Mouse (Mus musculus) NIH3T3 (cell line): ENCODE measurements around the gene Hmgb1.

Experiments used
- DNase-seq: peaks from one replicate; pipeline ENCODE4 v3.0.0-alpha.2; 2012; ENCODE audit warnings: low read depth

Hmgb1 gene

GRCm38 (mm10) chr5:149020681-149021062 lies 163.6 kb downstream of the Hmgb1 start:
- DNase-seq = no peak

- no peak for DNase-seq
Observed at GRCm38 (mm10) chr5:149020059-149020680, 164.1 kb downstream of the Hmgb1 start.

- no peak for DNase-seq
Observed at GRCm38 (mm10) chr5:149017666-149018415, 166.4 kb downstream of the Hmgb1 start.

GRCm38 (mm10) chr5:149017181-149017580 lies 167.1 kb downstream of the Hmgb1 start:
- no peak for DNase-seq

- no peak for DNase-seq
Observed at GRCm38 (mm10) chr5:149016261-149016660, 168.0 kb downstream of the Hmgb1 start.

GRCm38 (mm10) chr5:149015335-149016201 lies 168.7 kb downstream of the Hmgb1 start:
- peak; percentile 65 for DNase-seq

GRCm38 (mm10) chr5:149014600-149015268 lies 169.6 kb downstream of the Hmgb1 start:
- DNase-seq = no peak

GRCm38 (mm10) chr5:149013817-149014508 lies 170.3 kb downstream of the Hmgb1 start:
- no peak for DNase-seq

GRCm38 (mm10) chr5:149009111-149009510 lies 175.2 kb downstream of the Hmgb1 start:
- peak; percentile 47 for DNase-seq

- DNase-seq = no peak
Observed at GRCm38 (mm10) chr5:149007295-149007646, 177.0 kb downstream of the Hmgb1 start.

GRCm38 (mm10) chr5:149006362-149007294 lies 177.7 kb downstream of the Hmgb1 start:
- peak; percentile 100 for DNase-seq

GRCm38 (mm10) chr5:149005701-149006361 lies 178.5 kb downstream of the Hmgb1 start:
- DNase-seq = no peak

- DNase-seq = no peak
Observed at GRCm38 (mm10) chr5:149005083-149005482, 179.2 kb downstream of the Hmgb1 start.

- no peak for DNase-seq
Observed at GRCm38 (mm10) chr5:149003137-149003536, 181.2 kb downstream of the Hmgb1 start.

GRCm38 (mm10) chr5:149002803-149003115 lies 181.5 kb downstream of the Hmgb1 start:
- DNase-seq = no peak

GRCm38 (mm10) chr5:149002034-149002802 lies 182.1 kb downstream of the Hmgb1 start:
- no peak for DNase-seq

- DNase-seq = no peak
Observed at GRCm38 (mm10) chr5:148999802-149000201, 184.5 kb downstream of the Hmgb1 start.

- no peak for DNase-seq
Observed at GRCm38 (mm10) chr5:148998512-148998911, 185.8 kb downstream of the Hmgb1 start.

GRCm38 (mm10) chr5:148996709-148997037 lies 187.6 kb downstream of the Hmgb1 start:
- no peak for DNase-seq
